Mouse (Mus musculus): ENCODE measurements around the gene Nipa2. TPM values are rescaled to one million over a fixed set of nuclear protein-coding genes. Genes with fewer than 3 reads are reported as not detected.

Gene Nipa2
- 13.3 and 24.1 TPM in 2 replicates for polyA plus RNA-seq (2012)

GRCm38 (mm10) chr7:55962004-55962908 is at the start of gene Nipa2:
Gene Nipa2 (minus strand): TSS chr7:55962476.
- no peak for TF ChIP-seq GATA1 (IDR thresholded peaks at IDR 0.05; ENCODE audit: low read length)

GRCm38 (mm10) chr7:56011018-56011333 is 48.7 kb upstream of the Nipa2 start:
- no peak for TF ChIP-seq GATA1 (IDR thresholded peaks at IDR 0.05; ENCODE audit: low read length)

- TF ChIP-seq GATA1 (IDR thresholded peaks at IDR 0.05; ENCODE audit: low read length) = no peak
Observed at GRCm38 (mm10) chr7:56010318-56011017, 48.2 kb upstream of the Nipa2 start.

- TF ChIP-seq GATA1 (IDR thresholded peaks at IDR 0.05; ENCODE audit: low read length) = no peak
Observed at GRCm38 (mm10) chr7:55998997-55999396, 36.7 kb upstream of the Nipa2 start.

- TF ChIP-seq GATA1 (IDR thresholded peaks at IDR 0.05; ENCODE audit: low read length) = no peak
Observed at GRCm38 (mm10) chr7:55995013-55995412, 32.7 kb upstream of the Nipa2 start.

- no peak for TF ChIP-seq GATA1 (IDR thresholded peaks at IDR 0.05; ENCODE audit: low read length)
Observed at GRCm38 (mm10) chr7:55991858-55992257, 29.6 kb upstream of the Nipa2 start.

- TF ChIP-seq GATA1 (IDR thresholded peaks at IDR 0.05; ENCODE audit: low read length) = no peak
Observed at GRCm38 (mm10) chr7:55991129-55991528, 28.9 kb upstream of the Nipa2 start.

- no peak for TF ChIP-seq GATA1 (IDR thresholded peaks at IDR 0.05; ENCODE audit: low read length)
Observed at GRCm38 (mm10) chr7:55986526-55987214, 24.4 kb upstream of the Nipa2 start.

- TF ChIP-seq GATA1 (IDR thresholded peaks at IDR 0.05; ENCODE audit: low read length) = no peak
Observed at GRCm38 (mm10) chr7:55984754-55985153, 22.5 kb upstream of the Nipa2 start.

GRCm38 (mm10) chr7:55983107-55983506 is 20.8 kb upstream of the Nipa2 start:
- no peak for TF ChIP-seq GATA1 (IDR thresholded peaks at IDR 0.05; ENCODE audit: low read length)

- no peak for TF ChIP-seq GATA1 (IDR thresholded peaks at IDR 0.05; ENCODE audit: low read length)
Observed at GRCm38 (mm10) chr7:55982010-55982700, 19.9 kb upstream of the Nipa2 start.

- no peak for TF ChIP-seq GATA1 (IDR thresholded peaks at IDR 0.05; ENCODE audit: low read length)
Observed at GRCm38 (mm10) chr7:55981511-55981910, 19.2 kb upstream of the Nipa2 start.

- no peak for TF ChIP-seq GATA1 (IDR thresholded peaks at IDR 0.05; ENCODE audit: low read length)
Observed at GRCm38 (mm10) chr7:55974429-55974828, 12.2 kb upstream of the Nipa2 start.

- no peak for TF ChIP-seq GATA1 (IDR thresholded peaks at IDR 0.05; ENCODE audit: low read length)
Observed at GRCm38 (mm10) chr7:55969415-55969814, 7.1 kb upstream of the Nipa2 start.

- TF ChIP-seq GATA1 (IDR thresholded peaks at IDR 0.05; ENCODE audit: low read length) = no peak
Observed at GRCm38 (mm10) chr7:55968258-55968901, 6.1 kb upstream of the Nipa2 start.

Measured in G1E-ER4 (cell line).